Mouse (Mus musculus) kidney, embryonic 16.5 days (tissue): Measurements from ENCODE around the gene Arl15. TPM values are rescaled to one million over a fixed set of nuclear protein-coding genes. Genes with fewer than 3 reads are reported as not detected.

Experiments
- ATAC-seq: fragments of 200-750 bp; cut with Nextera tagmentation; 2 replicates; pipeline ENCODE4 v1.8.0; 2017; ENCODE audit warnings: moderate TSS enrichment; ENCODE audit not compliant: low FRiP score, low TSS enrichment
- H3K27ac ChIP-seq: fragments of 300-500 bp; sonication (generic); 2 replicates; pipeline ENCODE4 v1.5.1; 2014; ENCODE audit warnings: low read length
- H3K27me3 ChIP-seq: fragments of 300-500 bp; sonication (generic); 2 replicates; pipeline ENCODE4 v1.6.1; 2014; ENCODE audit warnings: low read length, control low read depth, mixed read lengths; ENCODE audit not compliant: insufficient read depth
- H3K36me3 ChIP-seq: fragments of 300-500 bp; sonication (generic); 2 replicates; pipeline ENCODE4 v1.6.1; 2014; ENCODE audit warnings: low read length, control low read depth, mixed read lengths; ENCODE audit not compliant: insufficient read depth
- H3K4me1 ChIP-seq: fragments of 300-500 bp; sonication (generic); 2 replicates; pipeline ENCODE4 v1.6.1; 2014; ENCODE audit warnings: low read length, control low read depth, mixed read lengths; ENCODE audit not compliant: insufficient read depth
- H3K4me2 ChIP-seq: fragments of 300-500 bp; sonication (generic); replicated peaks from 2 replicates; pipeline ENCODE4 v1.6.1; 2014; ENCODE audit warnings: low read depth, low read length
- H3K4me3 ChIP-seq: fragments of 300-500 bp; sonication (generic); 2 replicates; pipeline ENCODE4 v1.5.1; 2014; ENCODE audit warnings: mild to moderate bottlenecking, low read length
- H3K9ac ChIP-seq: fragments of 300-500 bp; sonication (generic); replicated peaks from 2 replicates; pipeline ENCODE4 v1.6.1; 2014; ENCODE audit warnings: low read length
- H3K9me3 ChIP-seq: fragments of 300-500 bp; sonication (generic); 2 replicates; pipeline ENCODE4 v1.6.1; 2016; ENCODE audit warnings: low read length, control low read depth
- WGBS: fragments of 180-500 bp; shearing (Covaris S2); extraction: QIAGEN DNeasy Blood & Tissue Kit; methylation state at CpG from one replicate; pipeline ENCODE4 v1.1.7; 2014; 5-methylcytosine and 5-hydroxymethylcytosine counted together
- polyA plus RNA-seq: library from polyadenylated mRNA; unstranded; fragments of >200 nt; fragmentation: Nextera tagmentation; extraction: Ambion mirVana; gene quantifications from 2 replicates; pipeline ENCODE4 v1.2.1, GENCODE M21; 2015

The Arl15 gene
- polyA plus RNA-seq, 1 experiment from 2014 or later = 12.5 TPM

DNA sequence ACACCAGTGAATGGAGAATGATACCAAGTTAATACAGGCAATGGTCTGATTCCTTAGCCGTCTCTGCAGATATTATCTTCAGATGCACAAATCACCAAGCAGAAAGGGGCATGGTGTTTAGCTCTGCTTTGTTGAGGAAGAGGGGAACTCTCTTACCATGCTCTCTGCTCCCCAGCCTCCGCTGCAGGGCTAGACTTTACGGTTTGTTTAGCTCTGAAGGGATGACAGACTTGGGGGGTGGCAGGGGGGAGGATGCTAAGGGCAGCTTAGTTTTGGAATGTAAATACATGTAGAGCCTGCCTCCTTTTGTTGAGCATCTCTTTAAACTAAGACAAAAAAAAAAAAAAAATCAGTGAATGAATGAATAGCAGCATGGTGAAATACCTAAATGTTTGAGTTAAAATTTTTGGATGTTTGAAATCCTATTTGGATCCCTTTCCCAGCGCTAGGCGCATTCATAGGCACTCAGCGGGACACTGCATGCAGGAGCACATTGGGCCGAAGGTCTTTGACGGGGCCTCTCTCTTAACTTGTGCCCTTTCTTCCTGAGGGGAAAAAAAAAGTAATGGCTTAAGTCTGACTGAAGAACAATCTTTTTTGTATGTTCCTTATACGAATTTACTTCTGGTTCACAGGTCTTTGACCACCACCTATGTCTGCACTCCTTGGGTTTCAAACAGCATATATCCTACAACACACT lies 257.0 kb downstream of the Arl15 start:
- H3K4me2 ChIP-seq = no peak overlapping the region
- no peak overlapping the region for H3K9ac ChIP-seq
- H3K9me3 ChIP-seq = no peaks in the 10 kb centered on the region
- no peaks in the 10 kb centered on the region for H3K27me3 ChIP-seq
- no peaks in the 10 kb centered on the region; the same call in 1 of the 2 replicates for H3K4me1 ChIP-seq
- no peak overlapping the region for H3K27ac ChIP-seq
- no peak for ATAC-seq
- H3K36me3 ChIP-seq = no peaks in the 10 kb centered on the region
- H3K4me3 ChIP-seq = no peak overlapping the region
- 41% methylated on average over 9 of the region's 9 CpGs for WGBS

DNA sequence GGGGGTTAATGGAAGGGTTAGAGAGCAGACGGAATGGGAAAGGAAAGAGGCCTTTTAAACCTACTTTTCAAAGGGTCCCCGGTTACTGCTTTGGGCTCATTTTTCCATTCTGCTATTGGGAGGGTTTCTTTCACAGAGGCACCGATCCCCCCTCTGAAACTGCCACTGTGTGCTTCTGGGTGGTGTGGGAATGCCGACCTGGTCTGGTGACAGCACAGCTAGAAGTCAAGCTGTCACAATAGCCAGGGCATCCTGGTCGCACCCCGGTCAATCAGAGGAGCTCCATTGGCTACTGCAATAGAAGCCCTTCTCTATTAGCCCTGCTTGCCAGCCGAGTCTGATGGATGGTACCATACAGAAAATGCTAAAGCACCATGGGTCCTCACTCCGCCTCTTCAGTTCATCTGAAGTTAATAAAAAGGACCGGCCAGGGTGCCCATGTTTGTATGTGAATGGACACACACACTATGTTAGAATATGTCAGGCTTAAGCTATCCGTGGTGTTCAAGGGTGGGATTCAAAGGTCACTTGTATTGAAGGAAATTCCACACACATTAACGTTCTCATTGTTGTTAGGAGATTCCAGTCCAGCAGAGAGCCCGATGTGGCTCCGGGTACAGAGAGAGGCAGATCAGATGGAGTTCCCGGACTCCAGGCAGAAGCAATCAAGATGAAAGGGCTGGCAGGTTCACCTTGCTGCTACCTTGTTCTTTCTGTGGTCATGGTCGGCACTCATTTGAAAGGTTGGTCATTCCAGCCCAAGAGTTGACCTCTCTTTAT lies 258.3 kb downstream of the Arl15 start:
- Histone ChIP-seq H3K9ac (no peak overlapping the region), H3K27me3 (no peaks in the 10 kb centered on the region), H3K4me1 (no peaks in the 10 kb centered on the region; the same call in 1 of the 2 replicates), H3K27ac (no peak overlapping the region), H3K4me2 (no peak overlapping the region), H3K4me3 (no peak overlapping the region), H3K9me3 (no peaks in the 10 kb centered on the region), H3K36me3 (no peaks in the 10 kb centered on the region)
- ATAC-seq = no peak
- 51% methylated on average over 15 of the region's 15 CpGs for WGBS

DNA sequence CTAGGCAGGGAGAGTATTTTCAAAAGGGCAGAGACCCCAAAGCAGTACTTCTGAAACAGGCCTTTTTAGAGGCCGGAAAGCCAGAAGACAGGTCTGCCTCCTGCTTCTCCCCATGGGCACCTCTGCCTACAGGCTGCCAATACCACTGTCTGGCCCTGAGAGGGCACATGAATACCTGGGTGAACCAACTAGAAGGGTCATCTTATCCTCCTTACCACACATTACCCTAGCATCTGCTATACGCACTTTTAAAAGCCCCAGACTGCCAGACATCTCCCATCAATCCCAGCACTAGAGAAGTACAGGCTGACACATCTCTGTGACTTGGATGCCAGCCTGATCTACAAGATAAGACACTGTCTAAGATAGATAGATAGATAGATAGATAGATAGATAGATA lies 259.0 kb downstream of the Arl15 start:
- no peak overlapping the region for H3K4me2 ChIP-seq
- no peak overlapping the region for H3K27ac ChIP-seq
- no peaks in the 10 kb centered on the region for H3K36me3 ChIP-seq
- H3K9me3 ChIP-seq = no peaks in the 10 kb centered on the region
- no peak overlapping the region for H3K4me3 ChIP-seq
- no peaks in the 10 kb centered on the region; the same call in 1 of the 2 replicates for H3K4me1 ChIP-seq
- no peak overlapping the region for H3K9ac ChIP-seq
- WGBS = 88% methylated on average over 2 of the region's 2 CpGs
- ATAC-seq = no peak
- no peaks in the 10 kb centered on the region for H3K27me3 ChIP-seq

DNA sequence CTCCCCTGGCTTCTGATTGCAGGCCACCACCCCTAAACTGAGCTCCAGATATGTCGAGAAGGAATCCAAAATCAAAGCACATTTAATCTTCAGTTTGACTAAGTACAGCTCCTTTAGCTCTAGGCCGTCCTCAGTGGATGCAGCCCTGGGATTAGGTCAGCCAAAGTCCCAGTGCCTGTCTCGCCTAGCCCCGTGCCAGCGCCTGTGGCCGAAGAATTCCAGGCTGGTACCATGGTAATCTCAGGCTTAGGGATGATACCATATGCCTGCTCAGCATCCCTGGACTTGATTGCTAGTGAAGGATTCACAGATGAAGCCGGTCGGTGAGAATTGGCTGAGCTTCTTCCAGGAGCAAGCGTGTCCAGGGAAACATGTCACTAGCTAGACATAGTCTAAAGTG lies 261.4 kb downstream of the Arl15 start:
- Histone ChIP-seq H3K4me1 (no peaks in the 10 kb centered on the region; the same call in 1 of the 2 replicates), H3K36me3 (no peaks in the 10 kb centered on the region), H3K9ac (no peak overlapping the region), H3K9me3 (no peaks in the 10 kb centered on the region), H3K4me3 (no peak overlapping the region), H3K27ac (no peak overlapping the region), H3K27me3 (no peaks in the 10 kb centered on the region), H3K4me2 (no peak overlapping the region)
- no peak for ATAC-seq
- WGBS = 91% methylated on average over 9 of the region's 9 CpGs

DNA sequence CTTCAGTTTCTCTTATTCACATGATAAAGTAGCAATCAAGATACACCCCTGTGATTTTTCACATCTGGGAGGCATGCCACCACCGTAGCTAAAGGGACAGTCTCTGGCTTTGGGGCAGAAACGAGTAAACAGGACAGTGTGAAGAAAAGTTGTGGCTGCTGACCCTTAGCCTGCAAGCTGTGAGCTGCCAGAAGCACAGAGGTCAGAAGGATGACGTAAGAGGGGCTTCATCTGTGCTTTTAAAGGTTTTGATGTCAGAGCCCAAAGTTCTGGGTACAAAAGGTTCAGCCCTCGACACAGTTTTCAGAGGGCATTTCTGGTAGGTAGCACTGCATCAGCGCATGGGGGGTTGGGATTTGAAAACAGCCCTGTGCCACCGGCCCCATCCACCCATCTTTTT lies 266.0 kb downstream of the Arl15 start:
- Histone ChIP-seq H3K36me3 (no peaks in the 10 kb centered on the region), H3K4me3 (no peak overlapping the region), H3K27me3 (no peaks in the 10 kb centered on the region), H3K4me2 (no peak overlapping the region), H3K9me3 (no peaks in the 10 kb centered on the region), H3K27ac (no peak overlapping the region), H3K9ac (no peak overlapping the region), H3K4me1 (no peaks in the 10 kb centered on the region)
- 56% methylated on average over 6 of the region's 6 CpGs for WGBS
- ATAC-seq = no peak

DNA sequence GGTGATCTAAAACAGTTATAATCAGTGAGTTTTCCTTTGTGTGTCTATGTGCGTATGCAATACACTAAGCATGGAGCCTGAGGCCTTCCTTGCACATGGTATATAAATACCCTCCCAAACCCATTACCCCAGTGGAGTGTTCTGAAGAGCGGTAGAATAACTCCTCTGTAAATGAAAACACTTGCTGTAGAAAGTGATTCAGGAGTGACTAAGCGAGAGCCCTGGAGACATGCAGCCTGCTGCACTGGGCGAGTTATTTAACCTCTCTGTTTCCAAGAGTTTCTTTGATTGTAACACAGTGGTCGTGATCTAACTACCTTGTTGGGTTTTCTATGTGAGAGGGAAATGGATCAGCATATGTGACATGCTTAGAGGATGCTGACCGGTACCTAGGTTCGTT lies 266.9 kb downstream of the Arl15 start:
- no peak overlapping the region for H3K4me2 ChIP-seq
- no peaks in the 10 kb centered on the region for H3K27me3 ChIP-seq
- 94% methylated on average over 7 of the region's 7 CpGs for WGBS
- H3K27ac ChIP-seq = no peak overlapping the region
- H3K9me3 ChIP-seq = no peaks in the 10 kb centered on the region
- H3K9ac ChIP-seq = no peak overlapping the region
- H3K4me1 ChIP-seq = no peaks in the 10 kb centered on the region
- H3K36me3 ChIP-seq = no peaks in the 10 kb centered on the region
- ATAC-seq = no peak
- H3K4me3 ChIP-seq = no peak overlapping the region

DNA sequence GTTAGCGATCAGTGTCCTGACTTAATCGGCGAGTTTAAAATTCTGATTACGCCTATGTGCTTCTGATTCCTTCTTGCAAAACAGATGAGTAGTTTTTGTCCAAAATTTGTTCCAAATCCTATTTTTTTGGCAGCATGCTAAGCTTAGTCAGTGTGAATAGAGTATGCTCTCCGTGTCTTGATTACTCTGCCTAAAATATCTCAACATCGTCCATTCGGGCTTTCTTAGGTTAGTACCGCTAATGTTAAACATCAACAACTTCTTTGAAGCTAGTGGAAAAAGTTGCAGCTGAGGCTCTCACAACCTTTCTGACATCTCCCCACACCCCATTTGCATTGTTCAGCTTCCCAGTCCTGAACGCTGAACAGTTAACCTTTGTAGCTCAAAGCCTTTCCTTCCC lies 269.8 kb downstream of the Arl15 start:
- no peaks in the 10 kb centered on the region for H3K9me3 ChIP-seq
- H3K36me3 ChIP-seq = no peaks in the 10 kb centered on the region
- H3K9ac ChIP-seq = no peak overlapping the region
- H3K27me3 ChIP-seq = no peaks in the 10 kb centered on the region
- H3K4me1 ChIP-seq = no peaks in the 10 kb centered on the region
- H3K4me2 ChIP-seq = no peak overlapping the region
- H3K4me3 ChIP-seq = no peak overlapping the region
- WGBS = 85% methylated on average over 9 of the region's 9 CpGs
- H3K27ac ChIP-seq = no peak overlapping the region
- ATAC-seq = no peak

DNA sequence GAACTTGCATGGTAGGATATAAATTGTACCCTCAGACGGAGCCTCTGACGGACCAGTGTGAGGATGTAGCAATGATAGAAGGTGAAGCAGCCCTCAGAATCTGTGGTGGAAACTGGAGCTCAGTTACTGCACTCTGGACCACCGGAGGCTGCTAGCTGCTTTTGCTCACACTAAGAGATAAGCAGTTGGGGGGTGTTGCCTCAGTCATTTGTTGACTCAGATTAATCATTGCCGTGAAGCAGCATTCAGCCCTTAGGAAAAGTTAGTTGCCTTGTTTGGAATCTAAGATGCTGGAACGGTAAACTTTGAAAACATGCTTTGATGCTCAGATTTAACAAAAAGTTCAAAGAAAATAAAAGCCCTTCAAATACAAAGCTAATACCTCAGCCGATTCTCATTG lies 270.7 kb downstream of the Arl15 start:
- H3K4me3 ChIP-seq = no peak overlapping the region
- H3K4me2 ChIP-seq = no peak overlapping the region
- H3K4me1 ChIP-seq = no peaks in the 10 kb centered on the region
- ATAC-seq = no peak
- H3K27ac ChIP-seq = no peak overlapping the region
- WGBS = 58% methylated on average over 6 of the region's 6 CpGs
- no peaks in the 10 kb centered on the region for H3K27me3 ChIP-seq
- no peaks in the 10 kb centered on the region for H3K36me3 ChIP-seq
- H3K9ac ChIP-seq = no peak overlapping the region
- no peaks in the 10 kb centered on the region for H3K9me3 ChIP-seq

DNA sequence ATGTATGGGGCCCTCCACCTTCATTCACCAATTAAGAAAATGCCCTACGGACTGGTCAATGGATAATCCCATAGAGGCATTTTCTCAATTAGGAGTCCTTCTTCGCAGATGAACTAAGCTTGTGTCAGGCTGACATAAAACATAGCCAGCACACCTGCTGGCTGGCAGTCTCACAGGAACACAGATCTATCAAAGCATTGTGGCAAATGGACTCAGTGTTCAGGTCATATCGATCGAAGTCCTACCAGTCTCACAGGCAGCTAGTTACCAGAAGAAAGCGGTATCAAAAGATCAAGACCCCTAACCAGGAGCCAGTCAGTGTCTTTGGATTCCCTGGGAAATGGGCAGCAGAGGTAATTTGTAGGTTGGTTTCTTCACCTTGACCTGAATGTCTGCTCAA lies 274.1 kb downstream of the Arl15 start:
- ATAC-seq = no peak
- WGBS = 93% methylated on average over 5 of the region's 5 CpGs
- H3K9me3 ChIP-seq = no peaks in the 10 kb centered on the region
- no peaks in the 10 kb centered on the region for H3K4me1 ChIP-seq
- H3K27ac ChIP-seq = no peak overlapping the region
- H3K4me3 ChIP-seq = no peak overlapping the region
- H3K9ac ChIP-seq = no peak overlapping the region
- no peaks in the 10 kb centered on the region for H3K36me3 ChIP-seq
- H3K4me2 ChIP-seq = no peak overlapping the region
- no peaks in the 10 kb centered on the region for H3K27me3 ChIP-seq

DNA sequence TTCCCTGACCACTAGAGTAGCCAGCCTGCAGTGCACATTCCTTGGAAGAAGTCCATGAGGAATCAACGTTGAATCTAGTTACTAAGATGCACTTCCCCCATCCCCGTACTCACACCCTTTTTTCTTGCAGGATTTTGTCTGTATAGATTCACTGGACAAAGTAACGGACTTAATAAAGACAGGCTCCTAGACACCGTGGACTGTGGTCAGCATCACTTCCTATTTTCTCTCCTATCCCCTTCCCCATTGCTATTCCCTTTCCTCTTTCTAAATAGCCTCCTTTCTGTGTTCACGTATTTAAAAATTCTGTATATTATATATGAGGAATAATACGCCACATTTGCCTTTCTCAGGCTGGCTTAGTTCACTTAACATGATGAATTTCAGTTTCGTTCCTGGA lies 277.1 kb downstream of the Arl15 start:
- WGBS = 92% methylated on average over 7 of the region's 7 CpGs
- Histone ChIP-seq H3K9me3 (no peaks in the 10 kb centered on the region), H3K27me3 (no peaks in the 10 kb centered on the region), H3K4me2 (no peak overlapping the region), H3K9ac (no peak overlapping the region), H3K36me3 (no peaks in the 10 kb centered on the region), H3K4me3 (no peak overlapping the region), H3K4me1 (no peaks in the 10 kb centered on the region), H3K27ac (no peak overlapping the region)
- no peak for ATAC-seq
